Mouse (Mus musculus): ENCODE measurements at regions not wholly inside any gene's neighbourhood (a gene's known extent, or its start where the extent isn't known, plus 50 kb on each side); places are given as distances from the start of the nearest gene placed in this dataset.

DNA sequence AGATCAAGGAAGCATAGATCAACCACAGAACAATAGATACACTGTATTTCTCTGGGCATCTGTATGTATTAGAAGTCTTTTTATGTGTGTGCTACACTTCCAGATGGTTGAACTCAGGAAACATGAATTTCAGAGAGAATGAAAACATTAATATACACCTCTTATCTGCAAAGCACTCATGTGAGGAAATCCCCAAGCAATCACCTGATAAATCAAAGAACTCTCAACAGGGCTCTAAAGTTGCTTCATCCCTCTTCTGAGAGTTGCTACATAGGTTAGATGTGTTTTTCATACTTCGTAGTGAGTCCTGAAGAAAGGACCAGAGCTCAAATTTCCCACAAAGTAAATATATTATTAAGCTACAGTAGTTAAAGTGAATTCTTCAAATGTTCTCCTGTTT, 263.1 kb upstream of the Tbl1xr1 start:
- DNase-seq (ENCODE audit: low read depth, low spot score), result no peak

- DNase-seq (ENCODE audit: low read depth, low spot score), result no peak
Observed at GRCm38 (mm10) chr3:21816968-21817858, 259.2 kb upstream of the Tbl1xr1 start.

GRCm38 (mm10) chr3:21819030-21819429, 257.4 kb upstream of the Tbl1xr1 start:
- no peak for DNase-seq (ENCODE audit: low read depth, low spot score)

DNA sequence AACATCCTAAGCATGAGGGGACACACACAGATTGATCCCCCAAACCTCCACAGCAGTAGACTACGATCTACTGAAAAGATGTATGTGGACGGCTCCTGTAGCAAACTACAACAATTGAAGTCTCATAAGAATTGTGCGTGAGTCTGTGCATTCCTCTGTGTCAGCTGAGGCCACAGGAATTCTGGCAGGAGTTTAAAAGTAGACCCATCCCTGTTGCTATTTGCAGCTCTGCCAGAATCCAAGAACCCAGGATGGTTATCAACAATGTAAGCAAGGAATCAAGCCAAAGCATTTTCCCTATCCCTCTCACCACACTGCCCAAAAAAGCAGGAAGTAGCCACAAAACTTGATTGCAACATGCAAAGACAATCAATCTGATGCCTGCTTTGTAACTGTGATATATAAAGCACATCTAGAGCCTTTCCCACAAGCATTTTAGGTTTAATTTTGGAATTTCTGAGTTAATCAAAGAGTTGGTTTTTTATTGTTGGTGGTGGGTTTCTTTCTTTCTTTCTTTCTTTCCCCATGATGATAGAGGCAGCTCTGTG, 256.3 kb upstream of the Tbl1xr1 start:
- DNase-seq (ENCODE audit: low read depth, low spot score), result no peak

DNA sequence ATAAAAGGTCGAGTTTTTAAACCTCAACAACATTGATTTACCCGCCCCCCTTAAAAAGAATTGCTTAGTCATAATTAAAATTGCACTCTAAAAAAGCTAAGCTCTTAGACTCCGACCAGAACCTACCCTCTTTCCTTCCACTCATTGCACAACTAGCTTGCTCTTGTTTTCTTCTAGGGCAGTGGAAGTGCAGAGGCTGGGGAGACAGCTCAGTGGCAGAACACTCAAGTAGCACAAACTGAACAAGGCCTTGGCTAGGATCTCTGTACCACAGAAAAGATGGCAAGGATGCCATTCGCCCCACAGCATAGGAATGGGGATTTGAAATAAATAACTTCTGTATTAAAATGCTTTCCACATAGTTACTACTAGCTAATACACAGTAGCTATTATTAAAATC, 253.8 kb upstream of the Tbl1xr1 start:
- DNase-seq (ENCODE audit: low read depth, low spot score), result no peak

DNA sequence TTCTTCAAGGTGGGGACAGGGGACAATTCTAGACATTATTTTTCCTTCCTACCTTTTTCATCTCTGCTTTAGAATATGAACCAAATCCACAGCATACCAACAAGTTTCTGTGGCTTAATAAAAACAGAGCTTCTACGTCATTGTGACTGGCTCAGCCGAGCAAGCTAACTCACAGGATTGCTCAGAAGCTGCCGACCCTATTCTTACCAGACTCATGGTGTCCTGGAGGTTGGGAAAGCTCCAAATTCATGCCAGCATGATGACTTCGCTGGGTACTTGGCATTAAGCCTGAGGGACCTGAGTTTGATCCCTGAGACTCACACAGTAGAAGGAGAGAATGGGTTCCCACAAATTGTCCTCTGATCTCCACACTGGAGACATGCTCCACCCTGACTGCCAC, 253.1 kb upstream of the Tbl1xr1 start:
- DNase-seq (ENCODE audit: low read depth, low spot score), result no peak

GRCm38 (mm10) chr3:21824101-21824880, 252.2 kb upstream of the Tbl1xr1 start:
- DNase-seq (ENCODE audit: low read depth, low spot score), result no peak

DNA sequence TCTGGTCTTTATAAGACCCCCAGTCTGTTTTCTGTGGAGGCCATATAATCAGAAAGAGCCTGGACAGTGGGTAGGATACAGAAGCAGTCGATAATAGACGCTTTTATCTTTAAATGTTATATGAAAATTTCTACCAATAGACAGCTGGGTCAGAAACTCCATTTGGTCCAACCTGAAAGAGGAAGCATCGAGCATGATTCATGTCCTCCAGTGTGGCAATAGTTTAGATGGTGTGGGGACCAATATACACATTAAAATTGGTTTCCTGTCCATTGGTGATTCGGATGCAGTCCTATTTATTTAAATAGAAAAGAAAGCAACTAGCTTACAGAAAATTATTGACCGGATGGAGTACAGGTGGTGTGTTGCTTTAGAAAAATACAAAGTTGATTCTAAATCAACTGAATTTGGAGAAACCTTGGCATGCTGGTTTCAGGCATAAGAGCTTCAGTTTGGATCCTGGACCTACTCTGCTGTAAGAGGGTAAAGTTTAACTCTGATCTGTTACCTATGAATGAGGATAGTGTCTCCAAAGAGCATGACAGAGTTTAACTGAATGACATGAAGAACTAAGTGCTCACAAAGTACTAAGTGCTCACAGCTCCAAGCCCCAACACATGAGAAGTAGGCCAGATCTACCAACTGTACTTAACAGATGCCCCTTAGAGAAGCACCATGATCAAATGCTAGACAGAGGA, 251.4 kb upstream of the Tbl1xr1 start:
- DNase-seq (ENCODE audit: low read depth, low spot score), result no peak

- DNase-seq (ENCODE audit: low read depth, low spot score), result no peak
Observed at GRCm38 (mm10) chr3:21827656-21828055, 248.8 kb upstream of the Tbl1xr1 start.

- DNase-seq (ENCODE audit: low read depth, low spot score), result no peak
Observed at GRCm38 (mm10) chr3:21833111-21833510, 243.3 kb upstream of the Tbl1xr1 start.

GRCm38 (mm10) chr3:21835526-21835925, 240.9 kb upstream of the Tbl1xr1 start:
- no peak for DNase-seq (ENCODE audit: low read depth, low spot score)

DNA sequence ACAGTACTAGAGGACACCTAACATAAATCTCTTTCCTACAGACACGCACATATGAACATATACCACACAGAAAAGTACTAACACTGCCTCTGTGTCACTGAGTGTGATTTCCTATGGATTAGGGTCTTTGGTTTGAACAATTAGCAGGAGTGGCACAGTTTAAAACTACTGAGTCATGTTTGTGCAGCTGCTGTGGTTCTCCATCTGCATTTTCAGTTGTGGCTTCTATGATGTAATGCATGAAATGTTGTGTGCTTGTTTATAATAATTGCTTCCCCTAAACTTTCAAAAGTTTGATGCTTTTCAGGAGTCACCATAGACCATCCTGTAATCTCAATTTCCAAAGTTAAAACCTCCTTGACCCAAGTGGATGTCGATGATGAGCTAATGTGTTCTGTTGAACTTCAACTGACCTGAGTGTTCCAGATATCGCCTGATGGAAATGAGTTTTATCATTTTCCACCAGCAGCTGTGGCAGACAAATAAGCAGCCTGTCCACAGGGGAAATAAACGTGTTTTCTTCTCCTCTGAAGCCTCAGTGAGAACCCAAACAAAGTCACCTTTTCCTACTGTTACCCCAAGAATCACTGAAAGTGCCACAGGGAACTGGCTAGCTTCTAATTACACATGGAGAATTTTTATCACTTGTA, 239.0 kb upstream of the Tbl1xr1 start:
- DNase-seq (ENCODE audit: low read depth, low spot score), result no peak

- DNase-seq (ENCODE audit: low read depth, low spot score), result no peak
Observed at GRCm38 (mm10) chr3:21840751-21841488, 235.5 kb upstream of the Tbl1xr1 start.

GRCm38 (mm10) chr3:21841506-21841905, 234.9 kb upstream of the Tbl1xr1 start:
- no peak for DNase-seq (ENCODE audit: low read depth, low spot score)

- no peak for DNase-seq (ENCODE audit: low read depth, low spot score)
Observed at GRCm38 (mm10) chr3:21842545-21843291, 233.7 kb upstream of the Tbl1xr1 start.

DNA sequence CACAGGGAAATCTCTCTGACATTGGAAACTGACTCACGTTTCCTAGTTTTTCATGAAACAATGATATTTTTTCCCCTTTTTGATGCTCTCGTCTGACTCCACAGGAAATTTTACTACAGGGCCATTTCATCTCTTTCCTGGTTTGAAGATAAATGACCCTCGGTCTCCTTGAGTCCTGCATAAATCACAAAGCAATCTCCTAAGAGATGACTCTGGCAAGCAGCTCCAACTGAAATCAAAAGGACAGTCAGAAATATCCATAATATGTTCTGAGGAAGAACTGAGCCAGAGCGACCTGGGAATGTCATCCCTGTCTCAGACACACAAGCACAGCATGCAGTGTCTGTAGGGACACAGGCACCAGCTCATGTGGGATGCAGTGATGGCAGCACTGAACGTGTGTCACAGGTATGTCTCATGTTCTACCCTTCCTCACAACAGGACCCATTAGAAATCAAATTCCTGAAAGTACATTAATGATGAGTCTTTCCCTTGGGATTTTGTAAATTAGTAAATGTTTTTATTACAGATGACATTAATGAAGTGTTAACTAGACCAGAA, 233.1 kb upstream of the Tbl1xr1 start:
- DNase-seq (ENCODE audit: low read depth, low spot score), result no peak

GRCm38 (mm10) chr3:21849831-21850230, 226.6 kb upstream of the Tbl1xr1 start:
- peak; percentile 71 for DNase-seq (ENCODE audit: low read depth, low spot score)

DNA sequence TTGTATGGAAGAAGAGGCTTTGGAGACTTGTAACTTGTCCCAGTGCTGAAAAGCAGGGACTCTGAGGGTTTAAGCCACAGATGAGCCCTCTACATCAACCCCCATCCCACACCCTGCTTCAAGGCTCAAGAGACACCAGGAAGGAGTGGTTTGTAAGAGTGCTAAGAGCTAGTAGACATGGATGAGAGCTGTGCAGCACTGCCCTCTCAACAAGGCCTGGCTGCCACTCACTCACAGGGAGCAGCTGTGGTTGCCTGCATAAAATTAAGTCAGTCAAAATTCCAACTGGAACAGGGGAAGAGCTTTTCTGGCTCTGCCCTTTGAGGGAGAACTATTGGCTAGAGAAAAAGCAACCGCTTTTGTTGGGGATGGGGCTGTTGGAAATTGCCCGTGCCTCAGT, 225.5 kb upstream of the Tbl1xr1 start:
- peak; percentile 53 for DNase-seq (ENCODE audit: low read depth, low spot score)

DNA sequence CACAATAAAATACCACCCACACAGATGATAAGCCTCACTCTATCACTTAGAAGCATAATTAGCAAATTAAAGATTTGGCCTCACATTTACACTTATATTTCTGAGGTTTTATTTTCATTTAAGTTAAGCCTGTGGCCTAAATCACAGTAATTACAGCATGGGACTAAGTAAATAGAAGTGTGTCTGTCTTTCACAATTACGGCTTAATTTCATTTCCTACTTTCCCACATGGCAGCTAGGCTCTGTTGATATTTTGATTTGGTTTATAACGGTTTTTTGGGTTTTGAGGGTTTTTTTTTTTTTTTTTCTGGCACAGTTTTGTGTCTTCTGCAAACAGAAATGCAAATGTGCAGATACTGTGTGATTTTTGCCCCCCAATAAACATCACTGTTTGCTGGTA, 222.1 kb upstream of the Tbl1xr1 start:
- no peak for DNase-seq (ENCODE audit: low read depth, low spot score)

GRCm38 (mm10) chr3:21859436-21859835, 217.0 kb upstream of the Tbl1xr1 start:
- DNase-seq (ENCODE audit: low read depth, low spot score), result no peak

Measured in R1 (cell line).